Mouse (Mus musculus) Muller cell, postnatal 12 days (primary cell): ENCODE data around the gene Ubxn6.

ENCODE experiments used
- DNase-seq: peaks from one replicate; pipeline ENCODE4 v3.0.0-alpha.2; 2015; ENCODE audit errors: inconsistent ontology term

The Ubxn6 gene

DNA sequence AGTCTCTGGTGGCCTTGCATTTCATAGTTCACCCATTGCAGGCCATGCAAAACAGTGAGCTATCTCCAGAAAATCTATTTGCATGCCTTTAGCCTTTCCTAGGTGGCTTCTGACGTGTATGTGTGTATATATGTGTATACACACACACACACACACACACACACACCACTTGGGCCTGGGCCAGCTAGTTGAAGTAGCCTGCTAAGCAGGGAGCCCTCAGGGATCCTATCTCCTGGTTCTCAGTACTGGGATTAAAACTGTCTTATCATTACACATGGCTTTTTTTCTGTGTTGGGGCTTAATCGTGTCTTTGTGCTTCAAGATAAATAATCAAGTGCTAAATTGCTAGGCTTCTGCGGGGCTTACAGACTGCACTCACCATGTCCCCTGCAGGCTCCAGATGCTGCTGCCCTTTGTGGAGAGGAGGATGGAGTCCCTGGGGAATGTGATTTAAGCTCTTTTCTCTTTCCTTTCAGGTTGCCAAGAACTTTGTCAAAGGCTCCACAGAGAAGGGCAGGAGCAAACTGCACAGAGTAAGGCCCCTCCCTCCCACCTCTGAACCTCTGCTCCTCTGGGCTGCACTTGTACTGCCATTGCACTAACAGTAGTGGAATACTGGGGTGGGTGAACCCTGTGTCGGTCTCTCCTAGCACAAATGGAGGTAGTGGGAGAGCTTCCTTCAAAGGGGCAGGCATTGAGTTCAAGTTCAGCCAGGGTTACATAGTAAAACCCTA, 18.7 kb downstream of the Ubxn6 start:
- no peak for DNase-seq

DNA sequence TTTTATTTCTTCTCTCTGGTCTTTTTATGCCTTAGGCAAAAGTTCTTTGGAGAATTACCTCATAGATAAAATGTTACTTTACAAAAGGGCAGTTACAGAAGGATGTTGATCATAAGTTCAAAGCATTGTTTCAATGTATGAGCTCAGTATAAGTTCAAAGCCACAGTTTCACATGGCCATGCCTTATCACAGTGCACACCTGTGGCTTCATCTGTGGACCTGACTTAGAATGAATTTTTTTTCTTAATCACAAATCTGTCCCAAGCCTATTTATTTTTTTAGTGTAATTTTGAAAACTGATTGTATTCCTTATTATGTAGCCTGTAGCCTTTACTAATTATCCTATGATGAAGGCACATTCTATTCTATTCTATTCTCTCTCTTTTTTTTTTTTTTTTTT, 19.9 kb downstream of the Ubxn6 start:
- DNase-seq = no peak

DNA sequence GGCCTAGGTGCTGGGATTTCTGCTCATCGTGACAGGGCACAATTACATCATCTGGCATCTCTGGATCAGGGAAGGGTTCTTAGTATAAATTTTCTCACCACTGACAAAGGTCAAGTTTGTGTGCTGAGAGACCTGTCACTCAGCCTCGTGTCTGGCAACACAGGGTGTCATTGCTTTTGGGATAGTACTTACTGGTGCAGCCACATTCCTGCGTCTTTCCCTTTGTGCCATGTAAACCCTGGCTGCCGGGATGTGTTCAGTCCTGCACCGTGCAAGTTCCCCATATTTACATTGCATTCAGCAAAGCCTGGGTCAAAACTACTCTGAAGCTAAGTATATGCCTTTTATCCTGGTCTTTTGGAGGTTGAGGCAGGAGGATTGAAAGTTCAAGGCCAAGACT, 23.5 kb downstream of the Ubxn6 start:
- DNase-seq = no peak

DNA sequence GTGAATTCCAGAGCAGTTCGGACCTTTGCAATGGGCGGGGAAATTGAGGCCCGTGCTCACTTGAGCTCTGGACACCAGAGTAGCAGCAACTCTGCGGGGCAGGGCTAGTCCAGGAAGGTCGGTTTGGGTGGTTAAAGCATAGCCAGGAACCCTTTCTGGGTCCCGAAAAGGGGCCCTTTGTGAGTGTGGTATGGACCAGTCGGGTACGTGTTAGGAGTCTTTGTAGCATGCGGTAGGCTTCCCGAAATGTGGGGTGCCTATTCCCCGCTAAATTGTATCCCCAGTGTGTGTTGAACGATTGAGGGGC, 34.0 kb downstream of the Ubxn6 start:
- no peak for DNase-seq

DNA sequence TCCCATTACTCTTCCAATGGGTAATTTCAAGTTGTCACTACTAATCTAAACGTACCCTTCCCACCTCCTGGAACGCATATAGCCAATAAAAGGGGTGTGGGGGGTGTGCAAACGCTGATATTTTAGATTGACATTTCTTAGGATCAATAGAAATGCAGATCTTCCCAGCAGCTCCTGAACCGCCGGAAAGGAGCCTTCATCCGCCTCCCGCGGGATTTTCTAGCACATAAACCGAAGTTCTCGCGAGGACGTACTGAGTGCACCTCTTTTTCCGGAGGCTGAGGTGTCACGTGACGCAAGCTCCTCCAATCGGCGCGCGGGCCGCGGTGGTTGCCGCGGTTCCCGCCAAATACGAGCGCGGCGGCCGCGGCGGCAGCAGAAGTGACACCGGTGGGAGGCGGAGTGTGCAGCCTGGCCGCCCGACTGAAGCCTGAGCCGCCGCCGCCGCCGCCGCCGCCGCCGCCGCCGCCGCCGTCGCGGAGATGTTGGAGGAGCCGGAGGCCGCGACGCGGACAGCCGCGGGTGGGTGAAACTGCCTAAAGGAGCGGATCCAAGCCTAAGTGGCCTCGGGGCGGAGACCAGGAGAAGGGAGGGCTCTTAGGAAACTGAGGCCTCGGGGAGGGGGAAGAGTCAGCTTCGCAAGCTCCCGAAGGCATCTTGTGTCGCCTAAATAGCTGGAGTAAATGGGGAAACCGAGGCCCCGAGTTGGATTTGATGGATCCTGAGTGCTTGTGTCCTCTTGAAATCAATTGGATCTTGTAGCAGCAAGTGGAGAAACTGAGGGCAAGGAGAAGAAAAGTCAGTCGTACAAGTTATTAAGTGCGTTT, 34.6 kb downstream of the Ubxn6 start, which contains the start of gene Chaf1a:
Gene Chaf1a, plus strand, starts transcription at position 410 of the 827 bp plus-strand sequence.
- peak; percentile 98 for DNase-seq

DNA sequence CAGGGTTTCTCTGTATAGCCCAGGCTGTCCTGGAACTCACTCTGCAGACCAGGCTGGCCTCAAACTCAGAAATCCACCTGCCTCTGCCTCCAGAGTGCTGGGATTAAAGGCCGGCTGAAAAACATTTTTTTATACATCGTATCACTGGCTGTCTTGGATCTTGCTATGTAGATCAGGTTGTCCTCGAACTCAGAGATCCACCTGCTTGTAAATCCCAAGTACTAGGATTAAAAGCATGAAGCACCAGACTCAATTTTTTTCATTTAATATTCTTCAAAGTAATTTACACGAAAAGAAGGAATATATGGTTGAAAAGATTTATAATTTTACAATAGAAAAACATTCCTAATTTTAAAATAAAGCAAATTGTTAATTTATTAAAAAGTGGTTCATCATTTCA, 35.5 kb downstream of the Ubxn6 start:
- no peak for DNase-seq

DNA sequence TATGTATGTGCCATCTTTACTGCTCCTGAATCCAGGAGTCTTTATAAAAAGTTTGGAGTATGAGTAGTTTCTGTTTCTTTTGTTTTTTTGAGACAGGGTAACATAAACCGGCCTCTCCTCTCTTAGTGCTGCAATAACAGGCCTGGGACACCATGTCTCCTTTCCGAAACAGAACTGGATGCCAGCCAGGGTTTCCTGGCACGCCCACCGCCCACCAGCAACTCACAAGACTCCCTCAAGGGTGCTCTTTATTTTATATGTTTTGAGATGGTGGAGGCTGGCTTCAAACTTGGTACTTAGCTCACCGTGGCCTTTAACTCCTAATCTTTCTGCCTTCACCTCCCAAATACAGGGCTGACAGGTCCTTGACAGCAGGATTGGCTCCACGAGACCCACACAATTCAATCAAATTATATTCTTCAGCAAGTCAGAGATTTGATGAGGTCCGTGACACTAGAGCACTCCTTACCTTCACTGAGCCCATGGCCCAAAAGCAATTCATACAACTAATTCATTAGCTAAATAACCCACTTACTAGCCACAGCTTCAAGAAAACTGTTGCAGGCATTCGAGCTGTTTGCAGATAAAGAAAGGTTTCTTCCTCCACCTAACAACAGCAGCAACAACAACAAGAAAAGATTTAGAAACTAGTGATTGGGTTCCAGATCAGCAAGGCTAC, 36.1 kb downstream of the Ubxn6 start:
- DNase-seq = no peak

DNA sequence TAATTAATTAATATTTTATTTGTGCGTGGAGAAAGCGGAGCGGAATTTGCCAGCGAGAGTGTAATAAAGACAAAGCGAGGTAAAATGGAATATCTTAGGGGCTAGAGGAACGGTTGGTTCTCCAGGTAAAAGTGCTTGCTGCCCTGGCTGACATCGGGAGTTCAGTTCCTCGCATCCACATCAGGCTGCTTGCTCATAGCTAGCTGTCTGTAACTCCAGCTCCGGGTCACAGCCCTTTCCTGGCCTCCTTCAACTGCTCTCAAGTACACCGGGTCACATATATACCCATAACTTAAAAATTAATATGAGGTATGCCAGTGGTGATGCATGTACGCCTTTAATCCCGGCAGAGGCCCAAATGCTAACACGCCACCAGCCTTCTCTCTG, 37.9 kb downstream of the Ubxn6 start:
- DNase-seq = no peak

DNA sequence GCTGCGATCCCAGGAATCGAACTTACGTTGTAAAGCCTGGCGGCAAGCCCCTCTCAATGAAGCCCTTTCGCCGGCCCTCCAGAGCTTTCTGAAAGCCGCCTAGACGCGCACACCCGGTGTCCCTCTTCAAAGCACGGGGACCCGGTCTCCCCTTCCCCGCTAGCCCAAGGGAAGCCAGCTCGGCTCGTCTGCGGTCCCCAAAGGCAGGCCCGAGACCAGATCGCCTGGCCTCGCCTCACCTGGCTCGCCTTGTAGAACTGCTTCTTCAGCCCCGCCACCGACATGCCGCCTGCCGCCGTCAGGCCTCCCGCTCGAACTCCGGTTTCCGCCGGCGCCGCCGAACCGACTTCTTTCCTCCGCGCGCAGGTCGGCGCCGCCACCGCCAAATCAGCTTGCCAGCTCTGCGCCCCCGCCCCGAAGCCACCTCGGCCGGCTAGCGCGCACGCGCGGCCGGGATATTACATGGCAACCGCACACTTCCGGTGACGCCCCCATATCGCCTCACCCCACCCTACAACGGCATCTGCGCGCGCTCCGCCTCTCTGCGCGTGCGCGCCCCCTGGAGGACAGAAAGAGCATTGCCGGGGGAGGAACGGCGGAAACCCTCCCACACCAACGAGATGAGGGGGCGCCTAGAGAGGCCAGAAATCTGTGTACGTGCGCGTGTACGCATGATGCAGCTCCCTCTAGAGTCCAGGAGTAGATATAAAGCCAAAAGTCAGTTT, 38.5 kb downstream of the Ubxn6 start, which contains the start of gene Sh3gl1:
Gene Sh3gl1, minus strand, starts transcription at position 460 of the 725 bp plus-strand sequence.
- peak; percentile 99 for DNase-seq

DNA sequence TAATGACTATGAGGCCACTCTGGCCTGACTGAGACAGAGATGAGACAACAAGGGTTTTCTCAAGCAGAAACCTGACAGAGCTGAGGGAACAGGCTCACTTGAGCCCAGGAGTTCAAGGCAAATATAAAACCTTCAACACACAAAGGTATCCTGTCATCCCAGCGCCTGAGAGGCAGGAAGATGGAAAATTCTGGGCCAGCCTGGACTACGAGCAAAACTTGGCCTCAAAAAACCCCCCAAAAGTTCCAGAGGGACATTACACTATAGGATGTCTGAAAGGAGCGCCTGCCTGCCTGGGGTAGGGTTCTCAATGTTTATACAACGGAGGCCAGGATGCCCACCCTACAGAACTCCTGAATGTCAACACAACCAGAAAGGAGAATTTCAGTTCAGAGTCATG, 39.6 kb downstream of the Ubxn6 start:
- DNase-seq = no peak

DNA sequence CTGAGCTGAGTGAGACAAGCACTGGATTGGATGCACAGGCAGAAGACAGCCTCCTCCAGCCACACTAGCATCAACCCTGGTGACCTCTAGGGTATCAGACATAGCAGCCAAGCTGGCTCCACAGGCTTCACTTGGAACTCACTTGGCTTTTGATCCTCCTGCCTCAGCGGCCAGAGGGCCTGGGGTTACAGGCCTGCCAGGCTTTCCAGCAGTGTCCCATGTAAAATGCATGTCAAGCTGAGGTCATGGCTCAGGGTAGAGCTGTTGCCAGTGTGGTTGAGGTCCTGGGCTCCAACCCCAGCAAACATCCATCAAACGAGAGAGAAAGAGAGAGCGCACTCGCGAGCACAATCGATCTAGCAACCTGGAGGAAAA, 40.1 kb downstream of the Ubxn6 start:
- DNase-seq = no peak

DNA sequence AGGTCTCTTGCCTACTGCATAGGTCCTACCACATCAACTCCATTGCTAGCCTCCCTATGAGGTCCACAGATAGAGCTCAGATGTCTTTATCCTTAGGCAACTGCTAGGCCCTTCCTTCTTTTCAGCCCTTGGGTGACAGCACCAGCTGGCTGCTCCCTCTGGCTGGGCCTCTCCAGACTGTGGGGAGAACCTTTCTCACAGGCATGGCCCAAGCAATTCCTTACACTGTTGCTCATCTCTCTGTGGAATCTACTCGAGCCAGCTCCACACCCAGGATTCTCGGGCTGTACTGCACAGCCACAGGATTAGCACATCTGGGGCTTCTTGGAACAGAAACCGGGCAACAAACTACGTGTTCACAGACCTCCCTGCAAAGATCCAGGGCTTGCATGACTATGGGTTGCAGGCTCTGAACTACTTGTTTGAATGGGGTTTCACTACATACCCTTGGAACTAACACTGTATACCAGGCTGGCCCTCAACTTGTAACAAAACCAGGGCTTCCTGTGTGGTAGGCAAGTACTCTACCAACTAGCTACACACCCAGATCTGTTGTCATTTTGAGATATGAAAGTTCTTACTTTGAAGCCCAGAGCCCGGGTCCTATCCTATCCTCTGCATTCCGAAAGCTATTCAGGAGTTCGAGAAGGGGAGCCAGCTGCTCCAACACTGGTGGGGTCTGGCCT, 40.6 kb downstream of the Ubxn6 start:
- no peak for DNase-seq

DNA sequence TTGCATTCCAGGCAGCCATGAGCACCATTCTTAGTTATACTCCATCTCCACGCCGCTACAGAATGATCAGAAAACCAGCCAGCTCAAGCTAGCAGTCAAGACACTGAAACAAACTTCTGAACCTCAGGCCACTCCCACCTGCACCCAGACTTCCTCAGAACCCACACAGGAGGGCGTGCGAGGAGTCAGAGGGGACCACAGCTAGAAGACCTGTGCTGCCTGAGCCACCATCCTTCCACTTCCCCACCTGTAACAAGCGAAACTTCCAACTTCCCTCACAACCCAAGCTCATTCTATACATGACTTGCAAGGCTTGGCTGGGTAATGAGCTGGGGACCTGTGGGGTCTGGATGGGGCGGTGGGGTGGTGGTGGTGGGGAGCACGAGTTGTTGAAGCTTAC, 42.0 kb downstream of the Ubxn6 start:
- DNase-seq = no peak

DNA sequence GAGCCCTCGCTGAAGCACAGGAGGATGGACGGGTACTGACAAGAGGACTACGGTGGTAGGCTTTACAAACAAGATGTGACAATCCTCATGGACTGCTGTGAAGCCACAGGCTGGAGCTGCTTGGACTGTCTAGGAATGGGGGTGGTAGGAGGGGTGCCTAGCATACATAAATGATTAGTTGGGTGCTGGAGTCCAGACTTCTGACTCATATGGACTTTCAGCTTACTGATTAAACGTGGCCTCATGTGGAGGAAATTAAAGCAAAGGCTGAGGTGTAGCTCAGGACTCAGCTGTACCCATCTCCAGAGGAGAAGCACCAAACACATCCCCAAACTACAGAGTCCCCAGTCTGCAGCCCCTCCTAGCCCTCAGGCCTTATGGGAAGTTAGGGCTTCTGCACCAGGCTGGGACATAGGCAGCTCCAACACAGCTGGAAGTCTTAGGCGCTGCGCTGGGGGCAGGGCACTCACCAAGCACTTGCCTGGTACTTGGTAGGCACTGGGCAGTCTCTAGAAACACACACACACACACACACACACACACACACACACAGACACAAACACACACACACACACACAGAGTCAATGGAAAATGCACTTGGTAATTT, 42.6 kb downstream of the Ubxn6 start:
- DNase-seq = peak; percentile 66

DNA sequence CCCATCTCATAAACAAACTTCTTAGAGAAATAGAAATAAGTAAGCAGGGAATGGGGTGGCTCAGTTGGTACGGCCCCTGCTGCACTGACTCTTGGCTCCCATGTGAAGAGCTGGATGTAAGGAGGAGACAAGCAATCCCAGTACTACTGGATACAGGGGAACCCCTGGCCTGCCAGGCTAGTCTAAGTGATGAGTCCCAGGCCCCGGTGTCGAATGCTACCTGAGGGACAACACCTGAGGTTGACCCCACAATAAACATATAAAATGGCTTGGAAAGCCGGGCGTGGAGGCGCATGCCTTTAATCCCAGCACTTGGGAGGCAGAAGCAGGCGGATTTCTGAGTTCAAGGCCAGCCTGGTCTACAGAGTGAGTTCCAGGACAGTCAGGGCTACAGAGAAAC, 43.4 kb downstream of the Ubxn6 start:
- no peak for DNase-seq

DNA sequence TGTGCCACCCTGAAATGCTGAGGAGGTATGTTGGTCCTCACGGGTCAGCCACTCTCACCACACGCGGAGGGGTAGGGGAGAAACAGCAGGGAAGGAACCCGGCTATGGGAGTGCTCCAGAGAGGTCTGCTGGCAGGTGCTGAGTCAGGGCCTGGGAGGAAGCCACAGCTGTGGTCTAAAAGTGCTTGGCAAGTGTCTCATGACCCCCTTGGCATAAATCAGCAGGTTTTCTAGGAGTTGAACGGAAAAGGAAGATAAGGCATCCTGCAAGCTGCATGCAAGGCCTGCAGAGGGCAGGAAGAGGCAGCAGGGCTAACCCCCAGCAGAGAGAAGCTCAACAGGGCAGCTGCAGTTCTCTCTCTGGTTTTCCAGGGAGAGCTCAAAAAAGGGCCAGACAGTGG, 43.9 kb downstream of the Ubxn6 start:
- DNase-seq = no peak

DNA sequence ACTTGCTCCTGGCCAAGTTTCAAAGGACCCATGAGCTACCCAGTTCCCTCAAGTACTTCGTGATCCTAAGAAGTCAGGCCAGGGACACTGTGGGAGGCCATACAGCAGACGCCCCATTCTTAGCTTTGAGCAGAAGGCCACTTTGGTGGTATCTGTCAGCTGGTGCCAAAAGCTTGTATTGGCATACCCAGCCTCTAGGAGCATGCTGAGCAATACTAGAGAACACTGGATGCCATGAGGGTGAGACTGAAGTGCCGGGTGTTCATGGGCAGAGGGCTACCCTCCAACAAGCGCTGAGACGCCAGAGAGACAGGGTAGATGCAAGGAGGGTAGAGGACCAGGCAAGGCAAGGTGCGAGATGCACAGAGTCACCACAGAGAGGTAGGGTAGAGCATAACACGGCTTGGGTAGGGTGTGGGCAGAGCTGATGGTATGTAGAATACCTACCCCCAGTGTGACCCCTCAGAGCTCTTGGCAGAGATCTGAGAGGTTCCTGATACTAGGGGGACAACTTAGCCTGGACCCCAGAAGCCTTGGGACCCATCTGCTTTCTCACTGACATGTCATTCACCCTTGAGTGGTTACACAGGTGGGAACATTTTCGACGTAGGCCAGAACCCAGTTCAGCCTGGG, 44.5 kb downstream of the Ubxn6 start:
- no peak for DNase-seq

DNA sequence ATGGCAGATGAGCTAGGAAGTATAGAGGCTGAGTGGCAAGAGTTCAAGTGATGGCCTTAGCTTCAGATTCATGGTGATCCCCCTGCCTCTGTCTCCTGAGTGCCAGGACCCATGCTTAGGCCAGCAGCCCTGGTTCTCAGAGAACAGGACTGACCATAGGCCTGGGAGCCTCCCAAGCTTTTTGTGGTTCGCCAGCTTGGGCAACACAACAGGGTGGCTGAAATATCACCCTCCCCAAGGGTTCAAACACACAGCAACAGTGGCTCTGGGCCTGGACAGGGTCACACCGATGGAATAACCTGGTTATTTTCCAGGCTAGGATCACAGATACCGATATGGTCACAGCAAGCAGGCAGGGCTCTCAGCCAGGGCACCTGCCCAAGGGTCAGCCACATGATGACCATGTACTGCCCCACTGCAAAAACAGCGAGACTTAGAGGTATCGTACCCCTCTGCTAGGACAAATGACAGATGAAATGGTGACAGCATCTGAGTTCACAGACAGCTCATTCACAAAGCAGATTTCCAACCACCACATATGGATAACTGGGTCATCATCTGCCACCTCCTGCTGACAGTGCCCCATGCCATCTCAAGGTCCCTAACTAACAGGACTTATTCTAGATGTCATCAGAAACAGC, 46.9 kb downstream of the Ubxn6 start:
- no peak for DNase-seq

DNA sequence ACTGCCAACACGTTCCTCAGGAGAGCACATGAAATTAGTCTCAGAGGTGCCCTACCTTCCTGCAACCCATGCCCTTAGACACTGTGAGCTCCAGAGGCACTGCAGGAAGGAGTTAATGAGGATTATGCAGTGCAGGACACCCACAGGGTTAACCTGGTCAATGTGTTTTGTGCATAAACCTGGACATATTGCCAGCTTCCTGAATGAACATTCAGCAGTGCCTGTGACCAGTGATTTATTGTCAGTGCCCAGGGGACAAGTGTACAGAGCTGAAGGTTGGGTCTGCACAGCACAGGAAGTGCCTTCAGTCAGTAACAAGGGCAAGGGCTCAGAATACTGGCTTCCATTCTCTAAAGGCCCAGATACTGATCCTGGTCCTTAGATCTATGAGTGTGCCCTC, 47.9 kb downstream of the Ubxn6 start:
- no peak for DNase-seq

DNA sequence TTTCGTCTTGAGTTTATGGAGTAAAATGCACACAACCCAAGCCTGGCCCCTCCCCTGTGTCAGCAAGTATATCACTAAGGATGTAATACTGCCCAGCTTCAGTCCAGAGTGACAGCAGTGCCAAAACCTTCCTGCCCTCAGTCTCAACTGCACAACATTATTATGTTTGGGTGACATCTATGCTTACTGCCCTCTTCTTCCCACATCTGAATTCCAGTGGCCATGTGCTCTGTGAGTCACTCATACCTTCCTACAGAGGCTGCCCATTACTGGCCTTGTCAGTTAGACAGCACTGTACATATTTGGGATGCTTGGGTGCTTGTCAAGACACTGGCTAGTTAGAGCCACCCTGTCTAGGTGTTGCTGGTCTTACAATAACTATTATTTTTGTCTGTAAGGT, 48.5 kb downstream of the Ubxn6 start:
- peak; percentile 87 for DNase-seq
